Mouse (Mus musculus) hindbrain, embryonic 11.5 days (tissue): ENCODE data around the gene Mfsd12. TPM values are rescaled to one million over a fixed set of nuclear protein-coding genes. Genes with fewer than 3 reads are reported as not detected.

Source experiments
- ATAC-seq: fragments of 200-750 bp; cut with Nextera tagmentation; 2 replicates; pipeline ENCODE4 v1.8.0; 2017; ENCODE audit warnings: mild to moderate bottlenecking, moderate TSS enrichment, moderate library complexity; ENCODE audit not compliant: low FRiP score
- DNase-seq: peaks from one replicate; pipeline ENCODE4 v3.0.0-alpha.2; 2015; ENCODE audit warnings: low spot score
- H3K27ac ChIP-seq: fragments of 300-500 bp; sonication (generic); 2 replicates; pipeline ENCODE4 v1.5.1; 2014; ENCODE audit warnings: mild to moderate bottlenecking, low read depth, low read length
- H3K27me3 ChIP-seq: fragments of 300-500 bp; sonication (generic); 2 replicates; pipeline ENCODE4 v1.6.1; 2014; ENCODE audit warnings: mild to moderate bottlenecking, low read length, moderate library complexity, mixed read lengths; ENCODE audit not compliant: control insufficient read depth, insufficient read depth
- H3K36me3 ChIP-seq: fragments of 300-500 bp; sonication (generic); 2 replicates; pipeline ENCODE4 v1.6.1; 2014; ENCODE audit warnings: mild to moderate bottlenecking, low read length, moderate library complexity, mixed read lengths; ENCODE audit not compliant: control insufficient read depth, insufficient read depth
- H3K4me1 ChIP-seq: fragments of 300-500 bp; sonication (generic); replicated peaks from 2 replicates; pipeline ENCODE4 v1.6.1; 2014; ENCODE audit warnings: low read length, mixed read lengths; ENCODE audit not compliant: control insufficient read depth, insufficient read depth
- H3K4me2 ChIP-seq: fragments of 300-500 bp; sonication (generic); replicated peaks from 2 replicates; pipeline ENCODE4 v1.6.1; 2014; ENCODE audit warnings: mild to moderate bottlenecking, low read depth, low read length
- H3K4me3 ChIP-seq: fragments of 300-500 bp; sonication (generic); 2 replicates; pipeline ENCODE4 v1.5.1; 2014; ENCODE audit warnings: low read depth, low read length
- H3K9ac ChIP-seq: fragments of 300-500 bp; sonication (generic); 2 replicates; pipeline ENCODE4 v1.6.1; 2014; ENCODE audit warnings: low read depth, low read length
- H3K9me3 ChIP-seq: fragments of 300-500 bp; sonication (generic); 2 replicates; pipeline ENCODE4 v1.6.1; 2016; ENCODE audit warnings: low read length; ENCODE audit not compliant: control insufficient read depth
- WGBS: fragments of 180-500 bp; shearing (Covaris S2); extraction: QIAGEN DNeasy Blood & Tissue Kit; methylation state at CpG from one replicate; pipeline ENCODE4 v1.1.7; 2014; 5-methylcytosine and 5-hydroxymethylcytosine counted together
- polyA plus RNA-seq: library from polyadenylated mRNA; unstranded; fragments of >200 nt; fragmentation: Nextera tagmentation; extraction: Ambion mirVana; gene quantifications from 2 replicates; pipeline ENCODE4 v1.2.1, GENCODE M21; 2014

The Mfsd12 gene
- polyA plus RNA-seq, 1 experiment from 2014 or later, result 3.9 TPM

- Histone ChIP-seq H3K9me3 (no peaks in the 10 kb centered on the region), H3K9ac (no peak overlapping the region), H3K27me3 (no peaks in the 10 kb centered on the region), H3K27ac (no peak overlapping the region), H3K36me3 (peaks cover 26% of the 10 kb centered on the region), H3K4me1 (peaks cover 5% of the 10 kb centered on the region; the same call in 1 of the 2 replicates), H3K4me3 (no peak overlapping the region), H3K4me2 (no peak overlapping the region)
- no peak for DNase-seq
- 94% methylated on average over 18 of the region's 18 CpGs for WGBS
- ATAC-seq, result no peak
Observed at GRCm38 (mm10) chr10:81325781-81326180, 31.5 kb upstream of the Mfsd12 start.

GRCm38 (mm10) chr10:81326858-81327257, 30.4 kb upstream of the Mfsd12 start:
- H3K27ac ChIP-seq, result no peak overlapping the region; the same call in 1 of the 2 replicates
- H3K4me2 ChIP-seq, result no peak overlapping the region
- no peaks in the 10 kb centered on the region for H3K9me3 ChIP-seq
- WGBS, result 80% methylated on average over 6 of the region's 6 CpGs
- H3K27me3 ChIP-seq, result no peaks in the 10 kb centered on the region
- no peak for ATAC-seq
- H3K4me1 ChIP-seq, result peaks cover 4% of the 10 kb centered on the region; the same call in 1 of the 2 replicates
- H3K9ac ChIP-seq, result no peak overlapping the region
- no peak overlapping the region for H3K4me3 ChIP-seq
- DNase-seq, result no peak
- H3K36me3 ChIP-seq, result peaks cover 26% of the 10 kb centered on the region

- 46% methylated on average over 2 of the region's 2 CpGs for WGBS
- Histone ChIP-seq H3K27ac (peak overlapping the region; percentile 24; the same call in 1 of the 2 replicates), H3K4me1 (no peaks in the 10 kb centered on the region; the same call in 1 of the 2 replicates), H3K4me3 (no peak overlapping the region), H3K36me3 (peaks cover 23% of the 10 kb centered on the region), H3K27me3 (peaks cover 9% of the 10 kb centered on the region), H3K4me2 (no peak overlapping the region), H3K9me3 (no peaks in the 10 kb centered on the region), H3K9ac (no peak overlapping the region)
- ATAC-seq (no peak), DNase-seq (no peak)
Observed at GRCm38 (mm10) chr10:81327959-81328358, 29.3 kb upstream of the Mfsd12 start.

- no peak within 1 kb of the TSS for H3K4me2 ChIP-seq
- peaks cover 12% of the 10 kb centered on the region for H3K27me3 ChIP-seq
- DNase-seq, result no peak
- H3K4me1 ChIP-seq, result no peaks in the 10 kb centered on the region; the same call in 1 of the 2 replicates
- 10% methylated on average over 10 of the region's 10 CpGs for WGBS
- H3K27ac ChIP-seq, result peak within 1 kb of the TSS; percentile 24; the same call in 1 of the 2 replicates
- H3K9me3 ChIP-seq, result no peaks in the 10 kb centered on the region
- peak; percentile 21; the same call in 1 of the 2 replicates for ATAC-seq
- H3K4me3 ChIP-seq, result no peak within 1 kb of the TSS
- peaks cover 22% of the 10 kb centered on the region for H3K36me3 ChIP-seq
- H3K9ac ChIP-seq, result no peak within 1 kb of the TSS
Observed at GRCm38 (mm10) chr10:81328386-81328785, 28.9 kb upstream of the Mfsd12 start, which contains the start of gene Tbxa2r. Gene Tbxa2r (plus strand): TSS chr10:81328731.

- H3K27ac ChIP-seq, result no peak overlapping the region
- H3K4me1 ChIP-seq, result no peaks in the 10 kb centered on the region; the same call in 1 of the 2 replicates
- DNase-seq (no peak), ATAC-seq (no peak)
- 71% methylated on average over 10 of the region's 10 CpGs for WGBS
- peaks cover 14% of the 10 kb centered on the region for H3K27me3 ChIP-seq
- H3K4me3 ChIP-seq, result no peak overlapping the region
- H3K9ac ChIP-seq, result no peak overlapping the region
- H3K4me2 ChIP-seq, result no peak overlapping the region
- H3K9me3 ChIP-seq, result no peaks in the 10 kb centered on the region
- H3K36me3 ChIP-seq, result peaks cover 16% of the 10 kb centered on the region
Observed at GRCm38 (mm10) chr10:81329194-81329975, 27.9 kb upstream of the Mfsd12 start.

- WGBS, result 65% methylated on average over 4 of the region's 4 CpGs
- Histone ChIP-seq H3K27ac (no peak overlapping the region), H3K4me1 (no peaks in the 10 kb centered on the region; the same call in 1 of the 2 replicates)
Observed at GRCm38 (mm10) chr10:81330007-81330406, 27.3 kb upstream of the Mfsd12 start.

GRCm38 (mm10) chr10:81332277-81332676, 25.0 kb upstream of the Mfsd12 start:
- no peak overlapping the region for H3K27ac ChIP-seq
- no peak overlapping the region for H3K9ac ChIP-seq
- WGBS, result 14% methylated on average over 29 of the region's 29 CpGs
- no peak overlapping the region for H3K4me3 ChIP-seq
- H3K9me3 ChIP-seq, result no peaks in the 10 kb centered on the region
- peaks cover 17% of the 10 kb centered on the region for H3K27me3 ChIP-seq
- H3K36me3 ChIP-seq, result no peaks in the 10 kb centered on the region
- H3K4me1 ChIP-seq, result no peaks in the 10 kb centered on the region; the same call in 1 of the 2 replicates
- 0 out of 2 replicates have a peak overlapping the region, but pooled peaks have one; percentile 8 for H3K4me2 ChIP-seq
- ATAC-seq (no peak), DNase-seq (no peak)

More at GRCm38 (mm10) chr10:81330007-81330406, 27.3 kb upstream of the Mfsd12 start:
- Histone ChIP-seq H3K9me3 (no peaks in the 10 kb centered on the region), H3K4me2 (no peak overlapping the region), H3K4me3 (no peak overlapping the region), H3K36me3 (peaks cover 14% of the 10 kb centered on the region; the same call in 1 of the 2 replicates), H3K27me3 (peaks cover 14% of the 10 kb centered on the region), H3K9ac (no peak overlapping the region)
- DNase-seq (no peak), ATAC-seq (no peak)

- Histone ChIP-seq H3K9ac (no peak overlapping the region), H3K27me3 (peaks cover 19% of the 10 kb centered on the region), H3K4me3 (no peak overlapping the region), H3K4me1 (no peaks in the 10 kb centered on the region; the same call in none of the 2 replicates), H3K4me2 (no peak overlapping the region), H3K9me3 (no peaks in the 10 kb centered on the region), H3K27ac (no peak overlapping the region), H3K36me3 (no peaks in the 10 kb centered on the region)
- DNase-seq, result no peak
- no peak for ATAC-seq
- 65% methylated on average over 11 of the region's 11 CpGs for whole genome bisulfite sequencing
Observed at GRCm38 (mm10) chr10:81334324-81334723, 23.0 kb upstream of the Mfsd12 start.
